Mouse (Mus musculus) lung, embryonic 14.5 days (tissue): ENCODE measurements at regions not wholly inside any gene's neighbourhood (a gene's known extent, or its start where the extent isn't known, plus 50 kb on each side); places are given as distances from the start of the nearest gene placed in this dataset.

Experiments used
- ATAC-seq: fragments of 200-750 bp; cut with Nextera tagmentation; 2 replicates; pipeline ENCODE4 v1.8.0; 2017; ENCODE audit warnings: mild to moderate bottlenecking, moderate TSS enrichment, moderate library complexity; ENCODE audit not compliant: insufficient read depth
- DNase-seq: peaks from one replicate; pipeline ENCODE4 v3.0.0-alpha.2; 2015
- H3K27ac ChIP-seq: fragments of 300-500 bp; sonication (generic); 2 replicates; pipeline ENCODE4 v1.5.1; 2014; ENCODE audit warnings: low read depth, mild to moderate bottlenecking, moderate library complexity
- H3K27me3 ChIP-seq: fragments of 300-500 bp; sonication (generic); 2 replicates; pipeline ENCODE4 v1.6.1; 2014; ENCODE audit warnings: low read length, control low read depth; ENCODE audit not compliant: insufficient read depth
- H3K36me3 ChIP-seq: fragments of 300-500 bp; sonication (generic); 2 replicates; pipeline ENCODE4 v1.6.1; 2014; ENCODE audit warnings: control low read depth; ENCODE audit not compliant: insufficient read depth
- H3K4me1 ChIP-seq: fragments of 300-500 bp; sonication (generic); 2 replicates; pipeline ENCODE4 v1.6.1; 2014; ENCODE audit warnings: antibody characterized with exemption, control low read depth; ENCODE audit not compliant: insufficient read depth
- H3K4me2 ChIP-seq: fragments of 300-500 bp; sonication (generic); 2 replicates; pipeline ENCODE4 v1.6.1; 2014; ENCODE audit warnings: mild to moderate bottlenecking
- H3K4me3 ChIP-seq: fragments of 300-500 bp; sonication (generic); 2 replicates; pipeline ENCODE4 v1.5.1; 2014; ENCODE audit warnings: low read depth, low read length
- H3K9ac ChIP-seq: fragments of 300-500 bp; sonication (generic); 2 replicates; pipeline ENCODE4 v1.6.1; 2014
- H3K9me3 ChIP-seq: fragments of 300-500 bp; sonication (generic); 2 replicates; pipeline ENCODE4 v1.6.1; 2016; ENCODE audit warnings: low read depth, low read length, control low read depth
- CTCF ChIP-seq: IDR thresholded peaks from 2 replicates; pipeline ENCODE4 v1.5.1; 2016; ENCODE audit warnings: antibody characterized with exemption, low read depth
- WGBS: fragments of 180-500 bp; shearing (Covaris S2); extraction: QIAGEN DNeasy Blood & Tissue Kit; methylation state at CpG from one replicate; pipeline ENCODE4 v1.1.7; 2014; 5-methylcytosine and 5-hydroxymethylcytosine counted together

DNA sequence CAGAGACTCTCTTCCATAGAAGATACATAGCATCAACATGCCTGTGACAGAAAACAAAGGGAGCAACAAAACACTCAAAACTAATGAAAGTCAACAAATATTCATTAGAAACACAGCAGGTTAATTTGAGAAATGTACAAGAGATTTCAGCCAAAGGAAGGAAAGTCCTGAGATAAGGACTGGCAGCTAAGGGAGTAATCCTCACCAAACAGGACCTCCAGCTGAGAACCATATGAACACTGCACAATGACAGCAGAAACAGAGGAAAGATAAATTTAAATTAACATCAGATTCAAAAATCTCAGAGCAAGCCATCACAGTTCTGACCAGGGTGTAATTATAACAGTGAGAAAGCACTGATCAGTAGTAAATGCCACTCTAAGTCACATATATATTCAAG, 1060.6 kb downstream of the Tlr4 start:
- ATAC-seq (no peak), DNase-seq (no peak)
- no peaks in the 10 kb centered on the region for H3K27me3 ChIP-seq
- H3K4me3 ChIP-seq: no peak overlapping the region
- no peak overlapping the region for H3K4me2 ChIP-seq
- no peaks in the 10 kb centered on the region for H3K9me3 ChIP-seq
- H3K4me1 ChIP-seq: no peaks in the 10 kb centered on the region
- TF ChIP-seq CTCF: no peak
- no peak overlapping the region for H3K9ac ChIP-seq
- H3K27ac ChIP-seq: no peak overlapping the region
- H3K36me3 ChIP-seq: no peaks in the 10 kb centered on the region

DNA sequence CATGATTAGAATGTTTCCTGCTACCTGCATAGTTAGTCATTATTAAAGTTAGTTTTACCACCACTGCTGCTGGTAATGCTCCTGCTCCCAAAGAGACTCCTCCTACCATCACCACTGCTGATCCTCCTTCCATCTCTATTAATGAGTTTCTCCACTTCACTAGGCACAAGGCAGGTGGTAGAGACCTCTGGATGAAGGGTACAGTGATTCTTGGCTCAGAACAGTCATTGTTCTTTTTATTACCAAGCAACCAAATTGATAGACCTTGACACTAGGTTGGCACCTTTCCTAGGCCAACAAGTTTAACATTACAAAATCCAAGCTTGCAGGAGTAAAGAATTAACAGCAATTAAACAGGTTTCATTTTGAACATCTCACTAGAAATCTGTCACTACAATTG, 1057.8 kb downstream of the Tlr4 start:
- H3K4me2 ChIP-seq: no peak overlapping the region
- no peaks in the 10 kb centered on the region for H3K36me3 ChIP-seq
- H3K27me3 ChIP-seq: no peaks in the 10 kb centered on the region
- H3K9ac ChIP-seq: no peak overlapping the region
- no peaks in the 10 kb centered on the region for H3K4me1 ChIP-seq
- H3K9me3 ChIP-seq: no peaks in the 10 kb centered on the region
- TF ChIP-seq CTCF: no peak
- H3K27ac ChIP-seq: no peak overlapping the region
- ATAC-seq: no peak
- DNase-seq: no peak
- H3K4me3 ChIP-seq: no peak overlapping the region

DNA sequence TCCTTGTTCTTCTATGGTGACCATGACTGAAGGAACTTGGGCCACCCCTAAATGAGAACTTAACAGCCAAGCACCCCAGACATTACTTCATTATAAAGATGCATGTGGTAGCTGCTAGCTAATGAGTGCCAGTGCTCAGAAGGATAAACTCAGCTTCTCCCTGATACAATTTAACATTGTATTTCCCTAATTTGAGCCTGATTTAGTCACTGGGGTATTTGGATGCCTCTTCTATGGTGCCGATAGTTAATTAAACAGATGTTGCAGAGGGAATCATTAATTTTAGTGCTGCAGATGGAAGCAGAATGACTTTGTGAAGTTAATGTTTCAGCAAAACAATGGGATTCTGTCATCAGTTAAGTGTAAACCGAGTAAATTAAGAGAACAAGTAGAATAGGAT, 1034.8 kb downstream of the Tlr4 start:
- DNase-seq (no peak), ATAC-seq (no peak)
- Histone ChIP-seq H3K9ac (no peak overlapping the region), H3K27ac (no peak overlapping the region), H3K4me1 (no peaks in the 10 kb centered on the region), H3K36me3 (no peaks in the 10 kb centered on the region), H3K4me3 (no peak overlapping the region), H3K27me3 (no peaks in the 10 kb centered on the region), H3K9me3 (no peaks in the 10 kb centered on the region), H3K4me2 (no peak overlapping the region)
- WGBS: 87% methylated on average over 2 of the region's 2 CpGs
- no peak for TF ChIP-seq CTCF

DNA sequence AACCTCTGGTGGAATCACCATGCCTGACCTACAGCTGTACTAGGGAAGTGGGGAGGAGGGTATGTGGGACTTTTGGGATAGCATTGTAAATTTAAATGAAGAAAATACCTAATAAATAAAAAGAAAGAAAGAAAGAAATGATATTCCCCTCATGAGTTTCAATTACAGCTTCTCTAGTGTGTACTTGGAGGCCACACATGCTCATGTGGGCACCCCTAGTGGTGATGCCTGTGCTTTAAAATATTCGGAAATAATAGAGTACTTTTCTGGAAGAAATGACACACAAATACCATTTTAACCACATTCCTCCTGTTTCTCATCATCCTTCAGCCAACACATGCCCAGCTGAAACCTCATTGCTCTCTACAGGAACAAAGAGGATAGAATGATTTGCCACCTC, 1034.4 kb downstream of the Tlr4 start:
- Histone ChIP-seq H3K4me1 (no peaks in the 10 kb centered on the region), H3K4me2 (no peak overlapping the region), H3K36me3 (no peaks in the 10 kb centered on the region), H3K27me3 (no peaks in the 10 kb centered on the region), H3K27ac (no peak overlapping the region), H3K9me3 (no peaks in the 10 kb centered on the region), H3K9ac (no peak overlapping the region), H3K4me3 (no peak overlapping the region)
- WGBS: 86% methylated on average over 1 of the region's 1 CpGs
- no peak for DNase-seq
- ATAC-seq: no peak
- no peak for TF ChIP-seq CTCF

DNA sequence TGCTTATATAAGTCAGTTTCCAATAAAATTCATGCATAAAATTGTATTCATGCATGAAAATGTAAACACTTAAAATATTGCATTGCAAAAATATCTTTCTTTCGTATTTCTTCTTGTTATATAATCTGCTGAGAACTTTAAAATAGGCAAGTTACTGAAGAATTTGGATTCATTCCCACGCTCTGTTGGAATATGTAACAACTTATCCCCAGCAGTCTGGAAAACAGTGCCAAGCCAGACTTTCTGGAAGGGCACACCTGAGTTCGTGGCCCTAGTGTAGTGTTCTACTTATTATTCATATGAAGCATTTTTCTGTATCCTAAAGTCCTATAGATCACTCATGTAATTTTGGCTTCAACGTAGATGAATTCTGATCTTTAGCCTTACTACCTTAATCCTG, 1025.6 kb downstream of the Tlr4 start:
- H3K4me2 ChIP-seq: no peak overlapping the region
- no peaks in the 10 kb centered on the region for H3K4me1 ChIP-seq
- H3K27me3 ChIP-seq: no peaks in the 10 kb centered on the region
- TF ChIP-seq CTCF: no peak
- ATAC-seq (no peak), DNase-seq (no peak)
- H3K4me3 ChIP-seq: no peak overlapping the region
- no peaks in the 10 kb centered on the region for H3K9me3 ChIP-seq
- 66% methylated on average over 4 of the region's 4 CpGs for WGBS
- no peak overlapping the region for H3K27ac ChIP-seq
- no peak overlapping the region for H3K9ac ChIP-seq
- no peaks in the 10 kb centered on the region for H3K36me3 ChIP-seq

DNA sequence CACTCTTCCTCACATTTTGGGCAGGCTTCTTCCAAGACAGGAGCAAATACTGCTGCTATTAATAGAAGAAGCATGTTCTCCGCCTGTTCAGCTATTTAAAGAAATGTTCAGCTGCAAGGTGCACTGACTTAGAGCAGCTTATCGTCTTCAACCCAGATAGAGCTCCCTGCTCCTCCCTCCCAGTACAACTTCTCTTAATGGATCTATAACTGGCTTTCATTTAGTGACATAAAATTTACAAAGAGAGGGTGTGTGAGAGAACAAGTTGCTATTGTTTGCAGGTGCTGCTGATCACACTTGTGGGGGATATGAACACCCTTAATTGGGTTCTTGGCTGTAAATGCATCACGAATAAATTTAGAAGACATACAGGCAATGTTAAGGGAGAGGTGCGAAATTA, 1006.0 kb downstream of the Tlr4 start:
- no peak overlapping the region for H3K4me3 ChIP-seq
- no peak overlapping the region for H3K9ac ChIP-seq
- H3K4me2 ChIP-seq: no peak overlapping the region
- DNase-seq (no peak), ATAC-seq (no peak)
- no peaks in the 10 kb centered on the region for H3K36me3 ChIP-seq
- 82% methylated on average over 4 of the region's 4 CpGs for WGBS
- no peaks in the 10 kb centered on the region for H3K9me3 ChIP-seq
- no peak for TF ChIP-seq CTCF
- no peaks in the 10 kb centered on the region for H3K27me3 ChIP-seq
- no peak overlapping the region for H3K27ac ChIP-seq
- no peaks in the 10 kb centered on the region for H3K4me1 ChIP-seq

DNA sequence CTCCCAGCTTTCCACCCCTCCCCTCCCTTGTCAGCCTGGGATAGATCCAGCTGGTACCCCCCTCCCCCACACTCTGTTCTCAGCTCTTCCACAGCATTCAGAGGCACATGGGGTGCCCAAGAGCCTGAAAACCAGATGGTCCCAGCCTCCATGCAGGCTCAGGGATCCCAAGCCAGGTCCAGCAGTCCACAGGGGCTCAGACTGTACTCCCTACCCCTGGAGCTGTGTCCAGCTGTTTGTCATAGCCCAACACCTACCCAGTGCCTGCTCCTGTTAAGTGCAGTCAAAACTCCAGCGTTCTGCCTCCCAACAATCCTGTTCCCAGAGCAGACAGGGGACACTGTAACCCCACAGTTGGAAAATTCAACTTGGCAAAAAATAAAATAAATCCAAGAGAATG, 998.1 kb downstream of the Tlr4 start:
- Histone ChIP-seq H3K27ac (no peak overlapping the region), H3K9me3 (no peaks in the 10 kb centered on the region), H3K9ac (no peak overlapping the region), H3K36me3 (no peaks in the 10 kb centered on the region), H3K4me2 (no peak overlapping the region), H3K4me1 (no peaks in the 10 kb centered on the region), H3K4me3 (no peak overlapping the region), H3K27me3 (no peaks in the 10 kb centered on the region)
- DNase-seq: peak; percentile 1
- WGBS: 21% methylated on average over 1 of the region's 1 CpGs
- ATAC-seq: no peak; the same call in 1 of the 2 replicates
- no peak for TF ChIP-seq CTCF

DNA sequence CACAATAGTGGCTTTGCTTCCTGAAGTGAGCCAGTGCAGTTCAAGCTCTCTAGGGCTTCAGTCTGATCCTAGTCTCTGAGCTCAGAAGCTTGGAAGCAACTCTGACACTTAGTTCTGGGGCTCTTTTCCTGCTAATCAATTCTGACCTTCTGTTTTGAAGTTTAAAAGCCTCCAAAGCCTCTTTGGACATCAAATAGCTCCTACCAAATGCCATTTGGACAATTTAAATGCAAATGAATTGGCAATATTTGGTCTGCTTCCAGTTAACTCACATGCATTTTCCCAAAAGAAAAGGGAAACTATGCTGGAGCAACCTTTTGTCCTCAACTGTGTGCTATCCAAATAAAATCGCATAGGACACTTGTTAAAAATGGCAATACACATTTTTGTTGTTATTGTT, 968.7 kb downstream of the Tlr4 start:
- DNase-seq (no peak), ATAC-seq (no peak)
- H3K4me2 ChIP-seq: no peak overlapping the region
- H3K4me1 ChIP-seq: no peaks in the 10 kb centered on the region
- no peaks in the 10 kb centered on the region for H3K9me3 ChIP-seq
- H3K4me3 ChIP-seq: no peak overlapping the region
- 52% methylated on average over 1 of the region's 1 CpGs for WGBS
- no peak overlapping the region for H3K9ac ChIP-seq
- no peaks in the 10 kb centered on the region for H3K36me3 ChIP-seq
- H3K27me3 ChIP-seq: no peaks in the 10 kb centered on the region
- H3K27ac ChIP-seq: no peak overlapping the region
- TF ChIP-seq CTCF: no peak
